Mouse (Mus musculus) small intestine, adult 2 months (tissue): ENCODE results near the gene Mettl21a. TPM values are rescaled to one million over a fixed set of nuclear protein-coding genes. Genes with fewer than 3 reads are reported as not detected.
"Not testable (repeated sequence)": the region's sequence is repeated elsewhere in the genome, so short reads cannot be mapped to it uniquely, and the experiment has no call there.

Experiments
- H3K27ac ChIP-seq: fragments of 200-500 bp; 2 replicates; pipeline ENCODE4 v1.5.1; 2012; ENCODE audit warnings: low read depth, low read length, control low read depth, inconsistent platforms; ENCODE audit not compliant: insufficient read depth
- H3K27me3 ChIP-seq: fragments of 200-500 bp; 2 replicates; pipeline ENCODE4 v1.6.1; 2012; ENCODE audit warnings: mild to moderate bottlenecking, moderate library complexity, low read length, inconsistent platforms; ENCODE audit not compliant: control insufficient read depth, insufficient read depth
- H3K36me3 ChIP-seq: fragments of 200-500 bp; 2 replicates; pipeline ENCODE4 v1.6.1; 2012; ENCODE audit warnings: mild to moderate bottlenecking, low read length, control low read depth, inconsistent platforms; ENCODE audit not compliant: control insufficient read depth, insufficient read depth
- H3K4me1 ChIP-seq: fragments of 200-500 bp; 2 replicates; pipeline ENCODE4 v1.6.1; 2012; ENCODE audit warnings: low read length, inconsistent platforms, mixed read lengths; ENCODE audit not compliant: control insufficient read depth, insufficient read depth, insufficient read length
- H3K4me3 ChIP-seq: fragments of 200-500 bp; 2 replicates; pipeline ENCODE4 v1.5.1; 2012; ENCODE audit warnings: low read depth, mild to moderate bottlenecking, control low read depth, inconsistent platforms, low read length, moderate library complexity
- CTCF ChIP-seq: fragments of 200-500 bp; IDR thresholded peaks from 2 replicates; pipeline ENCODE4 v1.5.1; 2012; ENCODE audit warnings: low read depth, mild to moderate bottlenecking, control low read depth, inconsistent platforms, low read length, moderate library complexity, mixed read lengths; ENCODE audit not compliant: insufficient replicate concordance, insufficient read length; ENCODE audit errors: extremely low read depth
- POLR2A ChIP-seq: fragments of 200-500 bp; IDR thresholded peaks from 2 replicates; pipeline ENCODE4 v1.6.1; 2012; ENCODE audit warnings: low read depth, mild to moderate bottlenecking, control low read depth, inconsistent platforms, low read length, moderate library complexity
- WGBS: fragments of 180-500 bp; shearing (Covaris S2); methylation state at CpG from one replicate; pipeline ENCODE4 v1.1.7; 2018; 5-methylcytosine and 5-hydroxymethylcytosine counted together
- polyA plus RNA-seq: library from polyadenylated mRNA; depleted of rRNA; stranded (reverse); fragments of >200 nt; gene quantifications from 2 replicates; pipeline ENCODE4 v1.2.3, GENCODE M21; 2012; rRNA removed

The Mettl21a gene
- polyA plus RNA-seq = 3.0 and 4.6 TPM in 2 replicates

DNA sequence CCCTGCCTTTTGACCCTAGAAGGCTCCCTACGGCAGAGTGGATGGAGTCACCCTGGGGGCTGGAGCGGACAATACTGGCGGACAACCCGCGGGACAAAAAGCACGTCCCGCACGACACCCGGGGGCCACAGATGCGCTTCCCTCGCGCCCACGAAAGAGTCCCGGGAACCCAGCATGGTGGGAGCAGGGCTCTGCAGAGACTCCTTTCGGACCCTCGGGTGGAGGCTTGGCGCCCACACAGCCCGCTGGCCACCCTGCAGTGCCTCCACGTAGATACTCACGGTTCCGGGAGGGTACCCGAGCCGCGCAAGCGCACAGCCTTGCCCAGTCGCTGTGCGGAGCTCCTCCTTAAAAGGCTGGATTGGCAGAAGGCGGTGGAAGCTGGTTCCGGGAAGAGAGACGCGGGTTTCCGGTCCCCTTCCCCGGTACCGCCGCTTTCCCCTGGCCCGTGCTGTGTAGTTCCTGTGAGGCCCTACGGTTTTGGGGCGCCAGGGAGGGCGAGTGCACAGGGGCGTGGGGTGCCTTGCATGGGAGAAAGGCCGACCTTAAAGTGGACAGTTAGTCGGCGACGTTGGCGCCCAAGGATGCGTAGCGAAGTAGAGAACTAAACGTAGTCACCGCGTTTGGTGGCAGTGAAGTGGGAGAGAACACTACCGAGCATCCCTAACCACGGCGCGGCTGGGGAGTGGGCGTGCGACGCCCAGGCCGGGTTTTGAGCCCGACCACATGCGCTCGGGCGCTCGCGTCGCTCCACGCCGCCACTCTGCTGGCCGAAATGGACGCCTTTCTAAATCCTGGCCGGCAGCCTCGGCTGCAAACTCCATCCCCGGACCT is at the start of gene Mettl21a:
Gene Mettl21a (minus strand): TSS at position 362 of the 834 bp plus-strand sequence.
- TF ChIP-seq POLR2A (peak; percentile 89), CTCF (no peak)
- peak within 1 kb of the TSS; percentile 92 for H3K27ac ChIP-seq
- under 1% methylated on average over 72 of the region's 72 CpGs for WGBS
- H3K4me1 ChIP-seq = no peaks in the 10 kb centered on the region; the same call in 1 of the 2 replicates
- no peaks in the 10 kb centered on the region for H3K27me3 ChIP-seq
- H3K4me3 ChIP-seq = peak within 1 kb of the TSS; percentile 82
- H3K36me3 ChIP-seq = no peaks in the 10 kb centered on the region

DNA sequence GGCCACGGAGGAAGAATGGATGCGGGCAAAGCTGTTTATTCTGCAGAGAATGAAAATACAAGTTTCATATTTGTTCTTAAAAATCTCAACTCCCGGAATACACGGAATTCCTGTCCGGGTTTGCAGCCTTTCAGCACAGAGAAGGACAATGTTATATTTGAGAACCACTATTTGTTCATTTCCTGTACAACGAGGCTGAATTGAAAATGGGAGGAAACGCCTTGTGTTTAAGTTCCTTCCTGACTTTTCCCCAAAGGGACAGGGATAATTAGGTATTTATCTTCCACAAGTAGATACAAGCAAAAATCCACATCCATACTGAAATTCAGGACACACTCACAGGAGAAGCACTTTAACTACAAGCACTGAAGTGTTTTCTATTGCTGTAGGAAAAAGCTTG is 41.8 kb upstream of the Mettl21a start:
- no peaks in the 10 kb centered on the region for H3K4me1 ChIP-seq
- no peaks in the 10 kb centered on the region for H3K36me3 ChIP-seq
- no peaks in the 10 kb centered on the region for H3K27me3 ChIP-seq
- H3K4me3 ChIP-seq = no peak overlapping the region
- TF ChIP-seq POLR2A (no peak), CTCF (no peak)
- 75% methylated on average over 7 of the region's 7 CpGs for WGBS
- no peak overlapping the region for H3K27ac ChIP-seq

DNA sequence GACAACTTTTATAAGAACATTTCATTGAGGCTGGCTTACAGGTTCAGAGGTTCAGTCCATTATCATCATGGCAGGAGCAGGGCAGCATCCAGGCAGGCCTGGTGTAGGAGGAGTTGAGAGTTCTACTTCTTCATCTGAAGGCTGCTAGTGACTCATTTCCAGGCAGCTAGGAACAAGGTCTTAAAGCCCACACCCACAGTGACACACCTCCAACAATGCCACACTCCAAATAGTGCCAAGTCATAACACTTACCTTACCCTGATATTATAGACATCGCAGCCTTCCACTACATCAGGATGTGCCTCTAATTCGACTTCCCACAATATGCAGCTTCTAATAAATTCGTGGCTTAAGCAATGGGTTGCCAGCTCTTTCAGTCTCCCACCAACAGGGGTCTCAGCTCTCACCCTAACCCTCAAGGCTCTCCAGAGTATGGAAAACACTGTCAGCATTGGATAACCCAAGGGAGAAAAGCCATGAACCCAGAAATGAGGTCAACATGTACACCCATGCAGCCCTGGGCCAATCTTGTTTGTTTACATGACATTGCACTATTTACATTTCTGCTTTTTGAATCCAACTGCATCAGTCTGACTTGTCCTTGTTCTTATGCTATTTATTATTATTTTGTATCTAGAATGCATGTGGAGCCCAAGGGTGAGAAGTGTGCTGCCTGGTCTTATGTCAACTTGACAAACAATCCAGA is 39.5 kb upstream of the Mettl21a start:
- H3K27ac ChIP-seq = no peak overlapping the region
- 77% methylated on average over 3 of the region's 3 CpGs for WGBS
- H3K4me1 ChIP-seq = no peaks in the 10 kb centered on the region
- TF ChIP-seq CTCF (no peak), POLR2A (no peak)
- no peak overlapping the region for H3K4me3 ChIP-seq
- H3K27me3 ChIP-seq = no peaks in the 10 kb centered on the region
- H3K36me3 ChIP-seq = no peaks in the 10 kb centered on the region

DNA sequence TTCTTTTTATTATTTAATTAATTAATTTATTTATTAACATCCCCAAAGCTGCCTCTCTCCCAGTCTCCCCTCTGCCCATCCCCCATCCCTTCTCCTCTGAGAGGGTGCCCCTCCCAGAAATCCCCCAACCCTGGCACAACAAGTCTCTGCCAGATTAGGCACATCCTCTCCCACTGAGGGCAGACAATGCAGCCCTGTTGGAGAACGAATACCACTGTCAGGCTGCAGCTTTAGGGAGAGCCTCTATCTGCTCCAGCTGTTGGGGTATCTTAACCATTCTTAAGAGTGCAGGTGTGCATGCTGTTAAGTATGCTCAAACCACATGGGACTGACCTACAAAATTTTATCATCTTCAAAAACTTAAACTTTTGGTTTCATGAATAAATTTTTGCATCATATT is 38.4 kb upstream of the Mettl21a start:
- TF ChIP-seq POLR2A (no peak), CTCF (no peak)
- Histone ChIP-seq H3K4me3 (no peak overlapping the region), H3K27ac (no peak overlapping the region), H3K36me3 (no peaks in the 10 kb centered on the region), H3K27me3 (no peaks in the 10 kb centered on the region), H3K4me1 (no peaks in the 10 kb centered on the region)
- WGBS = 52% methylated on average over 1 of the region's 1 CpGs

DNA sequence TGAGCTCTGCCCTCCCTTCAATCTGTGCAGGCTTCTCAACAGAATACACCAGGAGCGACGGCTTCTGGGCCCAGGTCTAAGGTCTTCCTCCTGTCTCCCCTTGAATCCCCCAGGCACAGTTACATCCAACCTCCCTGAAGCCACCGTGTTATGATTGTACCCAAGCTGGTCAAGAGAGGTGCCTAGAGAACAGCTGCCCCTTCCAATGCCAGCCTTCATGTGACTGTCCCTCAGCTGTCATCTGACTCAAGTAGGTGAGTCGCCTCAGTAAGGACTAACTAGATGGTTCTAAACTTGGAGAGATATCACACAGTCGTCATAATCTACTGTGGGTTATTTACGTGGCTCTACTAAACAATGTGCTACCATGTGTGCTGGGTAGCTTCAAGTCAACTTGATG is 36.7 kb upstream of the Mettl21a start:
- Histone ChIP-seq H3K36me3 (no peaks in the 10 kb centered on the region), H3K27me3 (no peaks in the 10 kb centered on the region), H3K4me1 (no peaks in the 10 kb centered on the region), H3K27ac (no peak overlapping the region), H3K4me3 (no peak overlapping the region)
- WGBS = 90% methylated on average over 6 of the region's 6 CpGs
- TF ChIP-seq CTCF = no peak
- TF ChIP-seq POLR2A = no peak

DNA sequence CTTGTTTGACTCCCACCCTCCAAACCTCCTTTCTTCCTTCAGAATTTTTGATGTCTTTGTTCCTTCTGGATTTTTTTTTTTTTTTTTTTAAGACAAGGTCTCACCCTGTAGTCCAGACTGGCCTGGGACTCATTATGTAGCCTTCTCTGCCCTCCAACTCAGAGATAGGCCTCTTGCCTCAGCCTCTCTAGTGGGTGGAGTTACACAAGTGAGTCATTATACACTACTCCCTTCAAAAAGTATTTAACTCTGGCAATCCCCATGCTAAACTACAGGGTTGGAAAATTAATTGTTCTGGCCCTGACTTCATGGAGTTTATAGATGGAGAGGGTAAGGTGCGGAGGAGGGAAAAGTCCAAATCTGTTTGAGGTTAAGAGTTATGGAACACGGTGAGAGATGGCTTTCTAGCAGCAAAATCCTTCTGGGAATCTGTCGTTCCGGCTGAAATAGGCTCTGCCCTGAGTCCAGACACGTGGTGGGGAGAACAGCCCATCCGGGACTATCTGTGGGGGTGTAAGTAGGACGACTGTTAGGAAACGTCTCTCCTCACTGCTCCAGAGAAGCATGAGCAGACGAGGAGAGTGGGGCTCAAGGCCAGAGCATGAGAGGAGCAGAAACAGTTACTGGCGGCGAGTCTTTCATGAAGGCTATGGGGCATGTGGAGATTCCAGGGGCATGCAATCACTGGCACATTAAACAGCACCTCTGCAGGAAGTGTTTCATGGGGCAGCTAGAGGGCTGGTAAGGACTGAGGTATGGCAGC is 32.5 kb upstream of the Mettl21a start:
- 68% methylated on average over 11 of the region's 11 CpGs for WGBS
- no peaks in the 10 kb centered on the region for H3K4me1 ChIP-seq
- H3K4me3 ChIP-seq = no peak overlapping the region
- H3K27me3 ChIP-seq = no peaks in the 10 kb centered on the region
- TF ChIP-seq CTCF = no peak
- TF ChIP-seq POLR2A = no peak
- no peaks in the 10 kb centered on the region for H3K36me3 ChIP-seq
- H3K27ac ChIP-seq = no peak overlapping the region

DNA sequence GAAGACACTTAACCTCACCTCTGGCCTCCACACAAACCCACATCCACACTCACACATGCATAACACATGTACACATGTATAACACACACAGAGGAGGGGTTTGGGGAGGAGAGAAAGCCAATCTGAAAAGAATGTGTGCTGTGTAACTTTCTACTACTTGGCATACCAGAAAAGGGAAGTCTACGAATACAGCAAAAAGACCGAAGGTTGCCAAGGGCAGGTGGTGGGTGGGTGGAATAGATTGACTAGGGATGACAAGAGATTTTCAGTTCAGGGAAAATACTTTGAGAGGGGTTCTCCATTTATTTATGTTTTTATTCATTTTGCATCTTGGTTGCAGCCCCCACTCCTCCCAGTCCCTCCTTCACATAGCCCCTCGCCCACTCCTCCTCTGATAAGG is 27.5 kb upstream of the Mettl21a start:
- Histone ChIP-seq H3K4me3 (no peak overlapping the region), H3K36me3 (no peaks in the 10 kb centered on the region), H3K27me3 (no peaks in the 10 kb centered on the region), H3K27ac (no peak overlapping the region), H3K4me1 (no peaks in the 10 kb centered on the region)
- TF ChIP-seq CTCF (no peak), POLR2A (no peak)
- WGBS = 84% methylated on average over 3 of the region's 3 CpGs

DNA sequence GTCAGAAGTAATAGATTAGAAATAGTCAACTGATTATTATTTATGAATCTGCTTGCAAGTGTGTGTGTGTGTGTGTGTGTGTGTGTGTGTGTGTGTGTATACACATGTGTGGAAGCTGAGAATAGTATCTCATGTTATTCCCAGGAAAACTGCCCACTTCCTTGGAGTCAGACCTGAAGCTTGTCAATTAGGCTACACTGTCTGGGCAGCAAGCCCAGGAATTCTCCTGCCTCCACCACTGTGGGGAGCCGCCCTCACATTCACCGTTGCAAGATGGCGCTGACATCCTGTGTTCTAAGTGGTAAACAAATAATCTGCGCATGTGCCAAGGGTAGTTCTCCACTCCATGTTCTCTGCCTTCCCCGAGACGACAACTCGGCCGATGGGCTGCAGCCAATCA is 25.5 kb upstream of the Mettl21a start:
- WGBS = 93% methylated on average over 8 of the region's 8 CpGs
- not testable (repeated sequence) for H3K27ac ChIP-seq, H3K36me3 ChIP-seq, H3K27me3 ChIP-seq, H3K4me3 ChIP-seq, H3K4me1 ChIP-seq
